Mouse (Mus musculus): ENCODE data around the gene Tiam1.

DNA sequence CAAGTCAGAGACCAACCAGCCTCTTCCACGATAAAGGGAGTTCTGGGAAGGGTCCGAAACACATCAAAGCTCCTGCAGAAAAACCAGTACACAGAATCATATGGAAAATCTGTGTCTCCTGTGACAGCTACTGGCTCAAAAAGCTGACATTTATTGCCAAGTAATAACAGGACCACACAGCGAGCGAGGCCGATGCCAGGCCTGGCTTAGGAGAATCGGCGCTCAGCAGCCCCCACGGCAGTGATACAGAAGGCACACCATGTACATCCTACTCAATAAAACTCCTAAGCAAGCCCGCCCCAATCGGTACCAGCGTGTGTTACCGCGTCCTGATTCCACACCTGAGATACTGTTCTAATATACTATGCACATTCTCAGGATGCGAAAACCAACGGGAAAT lies 226.2 kb downstream of the Tiam1 start:
- TF ChIP-seq FLI1 (IDR thresholded peaks at IDR 0.05; ENCODE audit: low read length) = no peak
- TF ChIP-seq GATA1 (IDR thresholded peaks at IDR 0.05; ENCODE audit: borderline replicate concordance, low read length) = no peak

All from megakaryocyte, embryonic 14.5 days (primary cell).